In genomic region chr12:104863653-104864052, GRCm38 (mm10) we compare ENCODE assay signal across 10 mouse cellular contexts. TPM values are rescaled to one million over a fixed set of nuclear protein-coding genes. Genes with fewer than 3 reads are reported as not detected.
DNase-seq lines count a peak whose midpoint lies in the region; ATAC-seq and TF ChIP-seq lines count a peak whose summit lies in the region.
"Had no signal": no experiment of that assay in that cellular context is flagged by ENCODE, and none has a peak within 500 bp of the region (broad histone marks: within the 10 kb centered on the region; RNA-seq: fewer than 3 reads in every experiment).

No protein-coding gene starts in this region.

- H3K9me3 ChIP-seq in forebrain, embryonic 12.5 days: 0 out of 2 replicates have a peak, but pooled peaks cover 4% of the 10 kb centered on the region
- H3K9me3 ChIP-seq in forebrain, embryonic 15.5 days: no peaks in the 10 kb centered on the region
- H3K9me3 ChIP-seq in intestine, embryonic 15.5 days: no peaks in the 10 kb centered on the region
- no peaks in the 10 kb centered on the region for H3K9me3 ChIP-seq in limb, embryonic 14.5 days (ENCODE audit: control insufficient read depth, low read length)
- no peaks in the 10 kb centered on the region; the same call in 1 of the 2 replicates for H3K9me3 ChIP-seq in midbrain, embryonic 13.5 days

- no peak for TF ChIP-seq POLR2A in limb, embryonic 14.5 days (IDR thresholded peaks at IDR 0.05; ENCODE audit: borderline replicate concordance, extremely low read depth, insufficient read depth, insufficient read length)
- TF ChIP-seq POLR2A in heart, adult 2 months (IDR thresholded peaks at IDR 0.05; ENCODE audit: insufficient read depth, low read depth, low read length): no peak

- no peak overlapping the region for H3K4me3 ChIP-seq in forebrain, embryonic 12.5 days (replicated peaks)
- H3K4me3 ChIP-seq in forebrain, embryonic 15.5 days: no peak overlapping the region
- peak overlapping the region; percentile 67 for H3K4me3 ChIP-seq in intestine, embryonic 15.5 days (replicated peaks)
- peak overlapping the region; percentile 76; the same call in 1 of the 2 replicates for H3K4me3 ChIP-seq in limb, embryonic 14.5 days (replicated peaks; ENCODE audit: low read length)
- no peak overlapping the region for H3K4me3 ChIP-seq in midbrain, embryonic 13.5 days (replicated peaks)
- H3K4me3 ChIP-seq in heart, adult 2 months: no peak overlapping the region

- H3K79me2 ChIP-seq in heart, adult 2 months (replicated peaks; ENCODE audit: control insufficient read depth, insufficient read depth, low read length): no peaks in the 10 kb centered on the region

- H3K27ac ChIP-seq in forebrain, embryonic 12.5 days: no peak overlapping the region
- H3K27ac ChIP-seq in forebrain, embryonic 15.5 days (replicated peaks): no peak overlapping the region
- H3K27ac ChIP-seq in intestine, embryonic 15.5 days: peak overlapping the region; percentile 3; the same call in 1 of the 2 replicates
- no peak overlapping the region for H3K27ac ChIP-seq in limb, embryonic 14.5 days (replicated peaks; ENCODE audit: low read depth, low read length)
- H3K27ac ChIP-seq in midbrain, embryonic 13.5 days: no peak overlapping the region
- H3K27ac ChIP-seq in heart, adult 2 months: no peak overlapping the region

- peaks cover 4% of the 10 kb centered on the region; the same call in 1 of the 2 replicates for H3K27me3 ChIP-seq in forebrain, embryonic 12.5 days
- no peaks in the 10 kb centered on the region for H3K27me3 ChIP-seq in forebrain, embryonic 15.5 days
- no peaks in the 10 kb centered on the region for H3K27me3 ChIP-seq in intestine, embryonic 15.5 days (replicated peaks)
- no peaks in the 10 kb centered on the region for H3K27me3 ChIP-seq in limb, embryonic 14.5 days (ENCODE audit: control insufficient read depth, insufficient read depth, low read length)
- H3K27me3 ChIP-seq in midbrain, embryonic 13.5 days: peaks cover 5% of the 10 kb centered on the region; the same call in 1 of the 2 replicates
- no peaks in the 10 kb centered on the region for H3K27me3 ChIP-seq in heart, adult 2 months (ENCODE audit: control insufficient read depth, insufficient read depth, low read length)

- no peak for ATAC-seq in forebrain, embryonic 12.5 days (ENCODE audit: low FRiP score)
- no peak for ATAC-seq in forebrain, embryonic 15.5 days (replicated peaks)
- peak; percentile 81 for ATAC-seq in intestine, embryonic 15.5 days
- no peak for ATAC-seq in limb, embryonic 14.5 days (ENCODE audit: low FRiP score, low read depth)
- ATAC-seq in midbrain, embryonic 13.5 days: no peak

- DNase-seq in limb, embryonic 14.5 days (ENCODE audit: low spot score): no peak
- no peak for DNase-seq in heart, adult 2 months
- no peak for DNase-seq in layer of hippocampus, adult 18-20 months (ENCODE audit: low spot score in 2 of 2)
- no peak for DNase-seq in left cerebral cortex, adult 8-10 months (ENCODE audit: low spot score in 2 of 2)
- DNase-seq: cerebellum, adult 8-10 months; spleen, adult 18-20 months had no signal

- H3K4me2 ChIP-seq in forebrain, embryonic 12.5 days: 0 out of 2 replicates have a peak overlapping the region, but pooled peaks have one; percentile 97
- H3K4me2 ChIP-seq in forebrain, embryonic 15.5 days (replicated peaks): no peak overlapping the region
- peak overlapping the region; percentile 91 for H3K4me2 ChIP-seq in intestine, embryonic 15.5 days (replicated peaks)
- H3K4me2 ChIP-seq in limb, embryonic 14.5 days (replicated peaks; ENCODE audit: low read depth, low read length, severe bottlenecking): peak overlapping the region; percentile 87; the same call in 1 of the 2 replicates
- H3K4me2 ChIP-seq in midbrain, embryonic 13.5 days (replicated peaks): peak overlapping the region; percentile 93; the same call in 1 of the 2 replicates

- intact Hi-C loops in heart, adult 2 months (cut with DNase I): no loop called here

- no peak overlapping the region for H3K9ac ChIP-seq in forebrain, embryonic 12.5 days
- no peak overlapping the region for H3K9ac ChIP-seq in forebrain, embryonic 15.5 days (replicated peaks)
- no peak overlapping the region for H3K9ac ChIP-seq in intestine, embryonic 15.5 days
- no peak overlapping the region for H3K9ac ChIP-seq in limb, embryonic 14.5 days (ENCODE audit: low read depth, low read length, severe bottlenecking)
- no peak overlapping the region for H3K9ac ChIP-seq in midbrain, embryonic 13.5 days (replicated peaks)
- no peak overlapping the region for H3K9ac ChIP-seq in heart, adult 2 months (ENCODE audit: low read depth, low read length)

- no peak for TF ChIP-seq CTCF in heart, adult 2 months (IDR thresholded peaks at IDR 0.05)

- no peaks in the 10 kb centered on the region for H3K36me3 ChIP-seq in forebrain, embryonic 12.5 days (replicated peaks)
- no peaks in the 10 kb centered on the region for H3K36me3 ChIP-seq in forebrain, embryonic 15.5 days
- no peaks in the 10 kb centered on the region for H3K36me3 ChIP-seq in intestine, embryonic 15.5 days
- H3K36me3 ChIP-seq in limb, embryonic 14.5 days (ENCODE audit: control insufficient read depth, insufficient read depth, low read length): no peaks in the 10 kb centered on the region
- no peaks in the 10 kb centered on the region for H3K36me3 ChIP-seq in midbrain, embryonic 13.5 days
- no peaks in the 10 kb centered on the region for H3K36me3 ChIP-seq in heart, adult 2 months (ENCODE audit: control insufficient read depth, insufficient read depth, low read length)

- peaks cover 17% of the 10 kb centered on the region for H3K4me1 ChIP-seq in forebrain, embryonic 12.5 days
- peaks cover 16% of the 10 kb centered on the region for H3K4me1 ChIP-seq in forebrain, embryonic 15.5 days
- H3K4me1 ChIP-seq in intestine, embryonic 15.5 days (replicated peaks): peaks cover 16% of the 10 kb centered on the region
- H3K4me1 ChIP-seq in limb, embryonic 14.5 days (ENCODE audit: control insufficient read depth, insufficient read depth, low read length): peaks cover 9% of the 10 kb centered on the region
- H3K4me1 ChIP-seq in midbrain, embryonic 13.5 days (replicated peaks): peaks cover 18% of the 10 kb centered on the region
- H3K4me1 ChIP-seq in heart, adult 2 months (ENCODE audit: control insufficient read depth, insufficient read depth, low read length): peaks cover 2% of the 10 kb centered on the region

- no peak for TF ChIP-seq EP300 in heart, adult 2 months (IDR thresholded peaks at IDR 0.05; ENCODE audit: insufficient read depth, low read depth, low read length)

- 75% methylated on average over 7 of the region's 7 CpGs for WGBS in forebrain, embryonic 12.5 days
- WGBS in forebrain, embryonic 15.5 days: 84% methylated on average over 7 of the region's 7 CpGs
- 50% methylated on average over 7 of the region's 7 CpGs for WGBS in intestine, embryonic 15.5 days
- WGBS in limb, embryonic 14.5 days: 80% methylated on average over 7 of the region's 7 CpGs
- 85% methylated on average over 7 of the region's 7 CpGs for WGBS in midbrain, embryonic 13.5 days
- 88% methylated on average over 7 of the region's 7 CpGs for WGBS in heart, adult 2 months

RNA-seq across cellular contexts. Expression of gene Clmn, which starts 1.2 kb away (rescaled TPM):
- 2.6 and 2.8 TPM in 2 replicates for polyA plus RNA-seq in forebrain, embryonic 12.5 days (2016; fragmentation: Nextera tagmentation; extraction: Ambion mirVana)
- 1.0 and 1.2 TPM in 2 replicates for polyA plus RNA-seq in forebrain, embryonic 15.5 days (2015; fragmentation: Nextera tagmentation; extraction: Ambion mirVana)
- 4.1 and 4.3 TPM in 2 replicates for polyA plus RNA-seq in intestine, embryonic 15.5 days (2015; fragmentation: Nextera tagmentation; extraction: Ambion mirVana)
- polyA plus RNA-seq in limb, embryonic 14.5 days (2012; rRNA removed): 8.1 and 9.0 TPM in 2 replicates
- 2.9 and 3.9 TPM in 2 replicates for polyA plus RNA-seq in limb, embryonic 14.5 days (2014; fragmentation: Nextera tagmentation; extraction: Ambion mirVana)
- 0.98 and 1.1 TPM in 2 replicates for polyA plus RNA-seq in midbrain, embryonic 13.5 days (2015; fragmentation: Nextera tagmentation; extraction: Ambion mirVana)
- 1 to 10 TPM; 2.5 to 3.2 TPM for total RNA-seq in heart, adult 2 months (2021)
- polyA plus RNA-seq in heart, adult 2 months (2012; rRNA removed): 1.0 and 1.1 TPM in 2 replicates
- total RNA-seq in layer of hippocampus, adult 18-20 months (2021): 100 to 1,000 TPM; 106 to 115 TPM
- total RNA-seq in left cerebral cortex, adult 8-10 months (2022): 10 to 100 TPM; 51.6 to 64.6 (median 61.5) TPM

Comparison
In these comparisons a context has a peak if more than half of its experiments do, and no peak if none do; other contexts are left out.
1. H3K4me3 ChIP-seq: peak in intestine, embryonic 15.5 days (single experiment) and limb, embryonic 14.5 days (single experiment); none in forebrain, embryonic 12.5 days (single experiment), forebrain, embryonic 15.5 days (single experiment), midbrain, embryonic 13.5 days (single experiment) and heart, adult 2 months (single experiment).